Mouse (Mus musculus): Measurements from ENCODE around the gene Dvl2.

DNA sequence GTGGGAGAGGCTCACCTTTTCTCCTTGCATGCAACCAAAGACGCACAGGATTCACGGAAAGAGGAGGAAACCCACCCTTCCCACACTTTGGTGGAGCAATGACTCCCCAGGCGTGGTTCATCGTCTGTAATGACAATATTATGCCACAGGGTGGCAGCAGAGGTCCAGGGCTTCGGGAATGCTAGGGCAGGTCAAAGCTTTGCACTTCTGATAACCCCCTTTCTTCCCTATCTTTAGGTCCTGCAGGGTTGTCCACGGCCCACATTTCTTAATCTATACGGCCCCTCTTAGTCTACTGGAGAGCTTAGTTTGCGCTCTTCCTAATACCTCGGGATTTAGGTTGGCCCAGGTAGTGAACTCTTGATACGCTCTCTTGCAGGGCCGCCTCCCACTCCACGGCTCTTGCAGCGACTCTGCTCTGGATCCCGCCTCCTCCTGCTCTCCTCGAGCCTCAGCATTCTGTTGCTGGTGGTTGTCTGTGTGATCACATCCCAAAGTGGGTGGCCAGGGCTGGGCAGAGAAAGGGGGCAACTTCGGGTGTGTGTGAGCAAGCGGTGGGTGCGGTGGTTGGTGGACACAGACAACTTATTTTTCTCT, 55.3 kb downstream of the Dvl2 start:
- peak; percentile 94 for TF ChIP-seq CTCF (IDR thresholded peaks at IDR 0.05; ENCODE audit: borderline replicate concordance, extremely low read depth, insufficient read depth, insufficient read length)
- TF ChIP-seq POLR2A (IDR thresholded peaks at IDR 0.05; ENCODE audit: borderline replicate concordance, extremely low read depth, insufficient read depth, insufficient read length, poor library complexity, severe bottlenecking): no peak

All from brain, embryonic 14.5 days (tissue).